Comparison of ENCODE assay signal across 29 mouse cellular contexts in genomic region chr5:40402721-40403120, GRCm38 (mm10).
DNase-seq lines count a peak whose midpoint lies in the region; ATAC-seq and TF ChIP-seq lines count a peak whose summit lies in the region.
"Had no signal": no experiment of that assay in that cellular context is flagged by ENCODE, and none has a peak within 500 bp of the region (broad histone marks: within the 10 kb centered on the region; RNA-seq: fewer than 3 reads in every experiment).

No protein-coding gene starts in this region.

- H3K27me3 ChIP-seq in forebrain, postnatal 0 days (ENCODE audit: insufficient read depth, low read length) = no peaks in the 10 kb centered on the region
- H3K27me3 ChIP-seq in forebrain, embryonic 12.5 days = no peaks in the 10 kb centered on the region
- H3K27me3 ChIP-seq: embryonic facial prominence, embryonic 13.5 days; hindbrain, embryonic 15.5 days; liver, embryonic 12.5 days; megakaryocyte, embryonic 14.5 days; midbrain, embryonic 12.5 days; neural tube, embryonic 12.5 days had no signal

- no peaks in the 10 kb centered on the region for H3K9me3 ChIP-seq in forebrain, postnatal 0 days (ENCODE audit: low read length)
- no peaks in the 10 kb centered on the region for H3K9me3 ChIP-seq in forebrain, embryonic 12.5 days
- H3K9me3 ChIP-seq: embryonic facial prominence, embryonic 13.5 days; G1E; hindbrain, embryonic 10.5 days; hindbrain, embryonic 15.5 days; liver, embryonic 12.5 days; megakaryocyte, embryonic 14.5 days; midbrain, embryonic 12.5 days; neural tube, embryonic 12.5 days had no signal

- no peak overlapping the region for H3K4me2 ChIP-seq in forebrain, postnatal 0 days (ENCODE audit: low read depth)
- H3K4me2 ChIP-seq in forebrain, embryonic 12.5 days = no peak overlapping the region
- H3K4me2 ChIP-seq: embryonic facial prominence, embryonic 13.5 days; hindbrain, embryonic 15.5 days; liver, embryonic 12.5 days; midbrain, embryonic 12.5 days; neural tube, embryonic 12.5 days had no signal

- intact Hi-C loops in left cerebral cortex, postnatal 36 days (cut with DNase I) = no loop called here

- no peak for TF ChIP-seq CTCF in forebrain, postnatal 0 days (IDR thresholded peaks at IDR 0.05; ENCODE audit: low read depth)

- no peak overlapping the region for H3K4me3 ChIP-seq in forebrain, postnatal 0 days (ENCODE audit: low read depth, low read length)
- no peak overlapping the region for H3K4me3 ChIP-seq in forebrain, embryonic 12.5 days (replicated peaks)
- H3K4me3 ChIP-seq: embryonic facial prominence, embryonic 13.5 days; hindbrain, embryonic 10.5 days; hindbrain, embryonic 15.5 days; liver, embryonic 12.5 days; megakaryocyte, embryonic 14.5 days; midbrain, embryonic 12.5 days; myocyte; neural tube, embryonic 12.5 days had no signal

- no peak for DNase-seq in forebrain, postnatal 0 days
- peak; percentile 21 for DNase-seq in layer of hippocampus, adult 9-11 months
- DNase-seq in layer of hippocampus, adult 9-10 months (ENCODE audit: low spot score) = no peak
- DNase-seq in brain, adult 2 months (ENCODE audit: low read depth, low spot score) = peak; percentile 62
- peak; percentile 13 to 28 for DNase-seq in left cerebral cortex, postnatal 36 days (ENCODE audit: low spot score in 2 of 2)
- DNase-seq in adrenal gland, adult 8-10 months = no peak
- DNase-seq in urinary bladder, adult 18-20 months (ENCODE audit: low spot score in 2 of 2) = no peak
- DNase-seq: adrenal gland, postnatal 10 days; cerebellum, adult 11-12 months; cerebellum, adult 9-11 months; gastrocnemius, postnatal 10 days; heart, postnatal 14 days; kidney, adult 11 months; kidney, postnatal 14 days; lung, adult 18-20 months; lung, postnatal 4 days; thymus, postnatal 4 days had no signal

- H3K9ac ChIP-seq in forebrain, postnatal 0 days = no peak overlapping the region
- H3K9ac ChIP-seq in forebrain, embryonic 12.5 days = no peak overlapping the region
- H3K9ac ChIP-seq: embryonic facial prominence, embryonic 13.5 days; hindbrain, embryonic 15.5 days; liver, embryonic 12.5 days; midbrain, embryonic 12.5 days; neural tube, embryonic 12.5 days had no signal

- H3K27ac ChIP-seq in forebrain, postnatal 0 days (ENCODE audit: low read depth, low read length) = no peak overlapping the region
- H3K27ac ChIP-seq in forebrain, embryonic 12.5 days = no peak overlapping the region
- H3K27ac ChIP-seq: embryonic facial prominence, embryonic 13.5 days; hindbrain, embryonic 10.5 days; hindbrain, embryonic 15.5 days; liver, embryonic 12.5 days; midbrain, embryonic 12.5 days; neural tube, embryonic 12.5 days had no signal

- ATAC-seq in forebrain, postnatal 0 days = peak; percentile 27
- no peak for ATAC-seq in forebrain, embryonic 12.5 days (ENCODE audit: low FRiP score)
- ATAC-seq: inflammation-experienced regulatory T-cells, adult 6 months; liver, embryonic 12.5 days; lung, postnatal 0 days had no signal

- no peaks in the 10 kb centered on the region for H3K36me3 ChIP-seq in forebrain, postnatal 0 days (ENCODE audit: insufficient read depth)
- H3K36me3 ChIP-seq in forebrain, embryonic 12.5 days (replicated peaks) = no peaks in the 10 kb centered on the region
- H3K36me3 ChIP-seq: embryonic facial prominence, embryonic 13.5 days; G1E; hindbrain, embryonic 10.5 days; hindbrain, embryonic 15.5 days; liver, embryonic 12.5 days; midbrain, embryonic 12.5 days; neural tube, embryonic 12.5 days had no signal

- H3K4me1 ChIP-seq in forebrain, postnatal 0 days (ENCODE audit: insufficient read depth) = no peaks in the 10 kb centered on the region
- no peaks in the 10 kb centered on the region for H3K4me1 ChIP-seq in forebrain, embryonic 12.5 days
- H3K4me1 ChIP-seq: embryonic facial prominence, embryonic 13.5 days; hindbrain, embryonic 10.5 days; hindbrain, embryonic 15.5 days; liver, embryonic 12.5 days; megakaryocyte, embryonic 14.5 days; midbrain, embryonic 12.5 days; neural tube, embryonic 12.5 days had no signal

Comparison
In these comparisons a context has a peak if more than half of its experiments do, and no peak if none do; other contexts are left out.
1. DNase-seq: peak in layer of hippocampus, adult 9-11 months (single experiment), brain, adult 2 months (single experiment) and left cerebral cortex, postnatal 36 days (2 of 2); none in forebrain, postnatal 0 days (single experiment), layer of hippocampus, adult 9-10 months (single experiment), adrenal gland, adult 8-10 months (single experiment) and urinary bladder, adult 18-20 months (0 of 2).